Mouse (Mus musculus) C2C12 (cell line): ENCODE results near the gene Tectb.

Experiments
- CEBPB ChIP-seq: IDR thresholded peaks from one replicate; pipeline ENCODE4 v1.6.1; 2011; ENCODE audit warnings: low read depth, mild to moderate bottlenecking, control low read depth, moderate library complexity
- CTCF ChIP-seq: IDR thresholded peaks from one replicate; pipeline ENCODE4 v1.5.1; 2011; ENCODE audit not compliant: control insufficient read depth, insufficient read depth, insufficient read length
- FOSL1 ChIP-seq: IDR thresholded peaks from one replicate; pipeline ENCODE4 v1.8.0; 2011; ENCODE audit warnings: mild to moderate bottlenecking, low read length; ENCODE audit not compliant: poor library complexity, insufficient read depth, severe bottlenecking
- MAX ChIP-seq: IDR thresholded peaks from one replicate; pipeline ENCODE4 v1.6.1; 2011; ENCODE audit warnings: mild to moderate bottlenecking, control low read depth
- MYOD1 ChIP-seq: IDR thresholded peaks from one replicate; pipeline ENCODE4 v1.6.1; 2011; ENCODE audit warnings: low read depth; ENCODE audit not compliant: control insufficient read depth, insufficient read length
- MYOG ChIP-seq: IDR thresholded peaks from one replicate; pipeline ENCODE4 v1.6.1; 2011; ENCODE audit not compliant: control insufficient read depth, insufficient read length; ENCODE audit errors: extremely low read depth
- USF1 ChIP-seq: IDR thresholded peaks from one replicate; pipeline ENCODE4 v1.6.1; 2011; ENCODE audit warnings: low read depth, mild to moderate bottlenecking, control low read depth, moderate library complexity

DNA sequence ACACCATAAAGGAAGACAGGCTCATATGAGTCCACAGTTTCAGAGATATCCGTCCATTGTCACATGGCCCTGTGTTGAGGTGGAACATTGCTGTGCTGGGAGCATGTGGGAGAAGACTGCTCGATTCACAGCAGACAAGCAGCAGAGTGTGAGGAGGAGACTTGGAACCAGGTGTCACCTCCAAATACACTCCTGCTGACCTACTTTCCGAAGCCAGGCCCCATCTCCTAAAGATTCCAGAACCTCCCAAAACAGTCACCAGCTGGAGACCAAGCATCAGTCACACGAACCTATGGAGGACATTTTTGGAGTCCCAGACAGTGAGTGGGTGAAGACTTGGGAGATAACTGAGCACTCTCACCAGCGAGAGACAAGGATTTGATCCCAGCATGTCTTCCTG is 56.0 kb downstream of the Tectb start:
- no peak for TF ChIP-seq CTCF
- no peak for TF ChIP-seq USF1
- TF ChIP-seq MAX, result no peak
- TF ChIP-seq MYOG, result no peak
- no peak for TF ChIP-seq MYOD1
- no peak for TF ChIP-seq CEBPB
- TF ChIP-seq FOSL1, result no peak
